Mouse (Mus musculus) R1 (cell line): ENCODE measurements around the gene Nps.
"Not testable (repeated sequence)": the region's sequence is repeated elsewhere in the genome, so short reads cannot be mapped to it uniquely, and the experiment has no call there.

Source experiments
- DNase-seq: peaks from one replicate; pipeline ENCODE4 v3.0.0-alpha.2; 2018; ENCODE audit warnings: low read depth, low spot score

The Nps gene

GRCm38 (mm10) chr7:135258053-135258753, at the start of gene Nps:
TSS of gene Nps (plus strand) at chr7:135258703.
- DNase-seq, result not testable (repeated sequence)

DNA sequence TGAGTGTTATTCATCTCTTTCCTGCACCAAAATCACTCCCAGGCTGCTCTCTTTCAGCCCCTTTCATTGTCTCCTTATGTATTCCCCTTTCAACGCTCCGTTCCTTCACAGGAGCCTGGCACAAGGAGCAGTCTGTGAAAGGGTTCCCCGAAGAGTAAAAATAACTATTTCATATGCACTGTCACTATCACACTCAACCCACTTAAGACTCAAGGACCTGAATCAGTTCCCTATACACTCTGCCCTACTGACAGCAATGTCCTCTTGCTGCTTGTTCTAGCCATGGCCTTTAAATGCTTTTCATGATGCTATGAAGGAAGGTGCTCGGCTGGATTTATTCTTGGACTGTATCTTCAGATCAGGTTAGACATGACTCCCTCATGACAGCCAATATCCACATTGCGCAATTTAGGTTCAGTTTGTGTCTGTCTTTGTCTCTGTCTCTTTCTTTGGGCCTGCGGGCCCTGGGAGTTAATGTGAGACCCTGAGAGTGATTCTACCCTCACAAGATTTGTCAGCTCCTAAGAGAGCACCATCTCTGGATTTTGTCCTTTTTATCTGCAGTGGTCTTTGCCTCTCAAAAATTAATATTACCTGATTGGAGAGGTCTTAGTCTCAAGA, 49.4 kb upstream of the Nps start:
- no peak for DNase-seq

GRCm38 (mm10) chr7:135210296-135210695, 48.2 kb upstream of the Nps start:
- no peak for DNase-seq

DNA sequence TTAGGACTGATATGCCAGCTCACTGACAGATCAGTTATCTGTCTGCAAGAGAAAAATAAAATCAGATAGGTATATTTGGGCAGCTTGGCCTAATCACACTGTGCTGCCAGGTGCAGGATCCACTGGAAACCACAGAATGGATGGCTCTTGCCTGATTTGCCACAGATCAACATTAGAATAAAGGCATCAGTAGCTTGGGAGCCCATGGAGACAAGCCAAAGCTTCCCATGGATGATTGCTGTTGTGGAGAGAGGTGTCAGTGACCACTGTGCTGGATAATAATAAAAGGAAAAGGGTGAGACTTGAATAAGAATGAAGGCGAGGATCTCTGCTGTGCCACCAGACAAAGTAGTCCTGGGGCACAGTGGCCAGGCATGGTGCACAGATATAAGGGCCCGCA, 47.7 kb upstream of the Nps start:
- no peak for DNase-seq

GRCm38 (mm10) chr7:135212505-135212904, 46.0 kb upstream of the Nps start:
- DNase-seq, result no peak

DNA sequence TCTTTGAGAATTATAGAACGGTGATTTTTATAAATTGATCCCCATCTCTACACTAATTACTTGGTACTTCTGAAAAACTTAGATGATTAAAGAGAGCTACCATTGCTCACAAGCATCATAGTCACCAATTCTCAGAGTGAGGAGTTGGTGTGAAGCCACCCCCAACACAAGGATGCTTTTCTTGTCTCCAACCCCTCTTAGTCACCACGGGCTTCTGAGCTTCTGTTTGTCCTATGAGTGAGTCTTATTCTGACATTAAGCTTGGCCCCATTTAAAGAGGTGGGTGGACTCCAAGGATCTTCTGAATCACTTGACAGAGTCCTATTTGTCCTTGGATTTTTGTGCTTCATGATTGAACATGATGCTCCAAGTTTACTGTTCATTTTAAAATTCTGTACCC, 37.0 kb upstream of the Nps start:
- DNase-seq, result no peak

GRCm38 (mm10) chr7:135226021-135226420, 32.5 kb upstream of the Nps start:
- no peak for DNase-seq

GRCm38 (mm10) chr7:135237152-135237551, 21.4 kb upstream of the Nps start:
- no peak for DNase-seq

- no peak for DNase-seq
Observed at GRCm38 (mm10) chr7:135239441-135239840, 19.1 kb upstream of the Nps start.

DNA sequence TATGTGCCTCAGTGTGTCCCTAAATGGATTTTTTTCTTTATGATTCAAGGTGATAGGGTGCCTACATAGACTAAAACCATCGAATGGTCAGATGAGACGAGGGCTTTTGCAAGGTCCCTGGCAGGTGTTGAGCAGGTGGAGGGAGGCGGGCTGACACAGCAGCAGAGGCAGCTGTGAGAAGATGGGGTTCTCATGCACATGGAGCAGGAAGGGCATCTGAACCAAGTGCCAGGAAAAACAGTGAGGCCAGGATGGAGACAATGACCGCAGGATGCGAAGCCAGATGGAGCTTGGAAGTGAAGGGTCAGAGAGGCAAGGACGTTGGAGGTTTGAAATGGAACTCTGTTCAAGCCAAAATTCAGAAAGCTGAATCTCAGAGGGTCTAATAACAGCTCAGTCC, 18.5 kb upstream of the Nps start:
- DNase-seq, result no peak

- no peak for DNase-seq
Observed at GRCm38 (mm10) chr7:135240636-135241035, 17.9 kb upstream of the Nps start.

GRCm38 (mm10) chr7:135244171-135244880, 14.2 kb upstream of the Nps start:
- no peak for DNase-seq

GRCm38 (mm10) chr7:135246386-135246785, 12.1 kb upstream of the Nps start:
- no peak for DNase-seq

GRCm38 (mm10) chr7:135253249-135253648, 5.3 kb upstream of the Nps start:
- DNase-seq, result no peak

DNA sequence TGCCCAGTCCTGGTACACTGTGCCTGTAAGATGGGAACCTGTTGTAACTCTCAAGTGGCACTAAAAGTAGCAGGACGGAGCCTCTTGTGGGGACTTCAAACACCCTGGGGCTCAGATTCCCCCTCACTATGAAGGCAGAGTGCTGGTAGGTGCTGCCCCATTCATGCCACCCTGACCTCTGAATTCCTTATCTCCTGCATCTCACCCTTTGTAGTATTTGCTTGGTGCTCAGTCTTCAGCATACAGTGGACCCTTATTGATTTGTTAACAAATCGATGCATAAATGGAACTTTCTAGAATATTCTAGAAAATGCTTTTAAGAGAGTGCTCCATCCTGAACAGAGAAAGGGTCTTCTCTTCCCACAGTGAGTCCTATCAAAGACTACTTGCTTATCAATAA, 4.1 kb upstream of the Nps start:
- DNase-seq, result no peak

DNA sequence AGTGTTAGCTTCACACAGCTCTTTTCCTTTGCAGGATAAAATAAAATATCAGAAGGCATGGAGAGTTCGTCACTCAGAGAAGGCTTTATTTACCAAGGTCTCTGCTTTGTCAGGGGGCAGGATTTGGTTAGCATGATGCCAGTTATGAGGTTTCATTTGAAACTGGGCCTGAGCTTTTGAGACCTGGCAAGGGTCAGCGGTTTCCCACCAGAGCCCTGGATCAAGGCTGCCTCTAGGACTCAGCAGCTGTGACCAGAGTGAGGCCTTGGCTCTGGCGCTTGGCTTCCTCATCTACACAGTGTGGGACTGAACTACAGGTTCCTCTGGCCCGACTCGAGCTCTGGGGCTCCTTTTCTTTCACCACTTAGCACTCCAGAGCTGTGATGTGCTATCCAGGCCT, 12.5 kb downstream of the Nps start:
- no peak for DNase-seq

GRCm38 (mm10) chr7:135283212-135283611, 24.7 kb downstream of the Nps start:
- no peak for DNase-seq

DNA sequence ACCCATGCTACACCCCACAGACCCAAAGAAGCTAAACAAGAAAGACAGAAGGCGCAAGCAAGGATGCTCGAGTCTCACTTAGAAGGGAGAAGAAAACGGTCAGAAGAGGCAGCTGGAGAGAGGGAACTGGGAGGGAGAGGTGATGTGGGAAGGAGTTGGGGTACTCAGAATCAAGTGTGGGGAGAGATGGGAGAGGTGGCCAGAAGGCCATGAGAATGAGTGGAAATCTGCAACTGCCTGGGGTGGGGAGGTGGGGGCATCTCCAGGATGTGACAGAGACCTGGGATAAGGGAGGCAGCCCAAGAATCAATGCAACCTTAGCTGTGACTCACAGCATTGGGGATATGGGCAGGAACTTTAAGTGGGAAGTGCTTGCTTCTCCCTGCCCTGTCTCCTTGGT, 31.5 kb downstream of the Nps start:
- DNase-seq, result no peak

- no peak for DNase-seq
Observed at GRCm38 (mm10) chr7:135291646-135292236, 33.2 kb downstream of the Nps start.

DNA sequence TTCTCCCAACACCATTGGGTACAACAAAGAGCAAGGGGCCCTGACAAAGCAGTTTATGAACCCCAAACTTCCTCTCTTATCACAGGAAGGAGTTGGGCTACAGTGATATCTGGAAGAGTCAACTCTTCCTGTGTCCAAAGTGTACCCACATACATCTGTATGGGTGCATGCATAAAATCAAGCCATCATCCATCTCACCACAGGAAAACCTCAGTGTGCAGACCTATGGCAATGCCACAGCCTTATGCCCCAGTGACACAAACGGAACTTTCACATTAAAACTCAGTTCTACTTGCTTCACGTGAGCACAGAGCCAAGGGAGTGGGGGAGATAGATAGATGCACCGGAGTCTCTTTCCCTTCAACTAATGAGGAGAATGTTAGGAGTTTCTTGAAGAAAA, 36.0 kb downstream of the Nps start:
- no peak for DNase-seq

GRCm38 (mm10) chr7:135304496-135304895, 46.0 kb downstream of the Nps start:
- DNase-seq, result no peak
